Mouse (Mus musculus): ENCODE measurements around the gene Hrct1. TPM values are rescaled to one million over a fixed set of nuclear protein-coding genes. Genes with fewer than 3 reads are reported as not detected.

Gene Hrct1
- polyA plus RNA-seq, 1 experiment from 2014 or later: 0.29 TPM

- Histone ChIP-seq H3K4me3 (ENCODE audit: low read depth, low read length) (no peak overlapping the region), H3K4me1 (ENCODE audit: control insufficient read depth, insufficient read depth, low read length) (no peaks in the 10 kb centered on the region), H3K4me2 (ENCODE audit: low read depth, severe bottlenecking) (no peak overlapping the region), H3K9me3 (ENCODE audit: control insufficient read depth, low read length) (no peaks in the 10 kb centered on the region), H3K27ac (replicated peaks; ENCODE audit: low read depth, low read length) (no peak overlapping the region), H3K36me3 (ENCODE audit: control insufficient read depth, insufficient read depth, low read length) (no peaks in the 10 kb centered on the region), H3K27me3 (ENCODE audit: control insufficient read depth, insufficient read depth, low read length) (no peaks in the 10 kb centered on the region), H3K9ac (ENCODE audit: low read length) (no peak overlapping the region)
- no peak for ATAC-seq (ENCODE audit: insufficient number of reproducible peaks, low FRiP score, low TSS enrichment, low read depth)
- no peak for DNase-seq (ENCODE audit: low spot score)
- WGBS: 91% methylated on average over 2 of the region's 2 CpGs
These were observed 42.4 kb downstream of the Hrct1 start for GRCm38 (mm10) chr4:43769374-43769773.

GRCm38 (mm10) chr4:43770909-43771308 is 43.9 kb downstream of the Hrct1 start, which contains the start of gene Olfr159:
Gene Olfr159 (minus strand): TSS chr4:43771009.
- Histone ChIP-seq H3K9ac (ENCODE audit: low read length) (no peak within 1 kb of the TSS), H3K36me3 (ENCODE audit: control insufficient read depth, insufficient read depth, low read length) (no peaks in the 10 kb centered on the region), H3K27me3 (ENCODE audit: control insufficient read depth, insufficient read depth, low read length) (no peaks in the 10 kb centered on the region), H3K4me3 (ENCODE audit: low read depth, low read length) (no peak within 1 kb of the TSS), H3K4me1 (ENCODE audit: control insufficient read depth, insufficient read depth, low read length) (no peaks in the 10 kb centered on the region), H3K4me2 (ENCODE audit: low read depth, severe bottlenecking) (no peak within 1 kb of the TSS), H3K27ac (replicated peaks; ENCODE audit: low read depth, low read length) (no peak within 1 kb of the TSS), H3K9me3 (ENCODE audit: control insufficient read depth, low read length) (no peaks in the 10 kb centered on the region)
- 81% methylated on average over 6 of the region's 6 CpGs for WGBS
- no peak for DNase-seq (ENCODE audit: low spot score)
- ATAC-seq (ENCODE audit: insufficient number of reproducible peaks, low FRiP score, low TSS enrichment, low read depth): no peak

GRCm38 (mm10) chr4:43771626-43772025 is 44.6 kb downstream of the Hrct1 start:
- ATAC-seq (ENCODE audit: insufficient number of reproducible peaks, low FRiP score, low TSS enrichment, low read depth) (no peak), DNase-seq (ENCODE audit: low spot score) (no peak)
- Histone ChIP-seq H3K27me3 (ENCODE audit: control insufficient read depth, insufficient read depth, low read length) (no peaks in the 10 kb centered on the region), H3K4me3 (ENCODE audit: low read depth, low read length) (no peak overlapping the region), H3K4me2 (ENCODE audit: low read depth, severe bottlenecking) (no peak overlapping the region), H3K36me3 (ENCODE audit: control insufficient read depth, insufficient read depth, low read length) (no peaks in the 10 kb centered on the region), H3K4me1 (ENCODE audit: control insufficient read depth, insufficient read depth, low read length) (no peaks in the 10 kb centered on the region), H3K9ac (ENCODE audit: low read length) (no peak overlapping the region), H3K27ac (replicated peaks; ENCODE audit: low read depth, low read length) (no peak overlapping the region), H3K9me3 (ENCODE audit: control insufficient read depth, low read length) (no peaks in the 10 kb centered on the region)
- WGBS: 73% methylated on average over 6 of the region's 6 CpGs

- ATAC-seq (ENCODE audit: insufficient number of reproducible peaks, low FRiP score, low TSS enrichment, low read depth): no peak
- no peak overlapping the region for H3K4me2 ChIP-seq (ENCODE audit: low read depth, severe bottlenecking)
- H3K4me1 ChIP-seq (ENCODE audit: control insufficient read depth, insufficient read depth, low read length): no peaks in the 10 kb centered on the region
- no peaks in the 10 kb centered on the region for H3K36me3 ChIP-seq (ENCODE audit: control insufficient read depth, insufficient read depth, low read length)
- no peaks in the 10 kb centered on the region for H3K27me3 ChIP-seq (ENCODE audit: control insufficient read depth, insufficient read depth, low read length)
- no peak for DNase-seq (ENCODE audit: low spot score)
- H3K27ac ChIP-seq (replicated peaks; ENCODE audit: low read depth, low read length): no peak overlapping the region
- no peak overlapping the region for H3K9ac ChIP-seq (ENCODE audit: low read length)
- no peaks in the 10 kb centered on the region for H3K9me3 ChIP-seq (ENCODE audit: control insufficient read depth, low read length)
- WGBS: 58% methylated on average over 2 of the region's 2 CpGs
- H3K4me3 ChIP-seq (ENCODE audit: low read depth, low read length): no peak overlapping the region
These were observed 45.3 kb downstream of the Hrct1 start for GRCm38 (mm10) chr4:43772304-43772703.

Other genes starting within 250 kb of the Hrct1 start
- gene Sit1, start 243.5 kb upstream of the Hrct1 start, polyA plus RNA-seq (2014; fragmentation: Nextera tagmentation; extraction: Ambion mirVana): not detected in 2 replicates
- gene Ccdc107, start 234.3 kb upstream of the Hrct1 start, polyA plus RNA-seq (2014; fragmentation: Nextera tagmentation; extraction: Ambion mirVana): 58.3 and 58.9 TPM in 2 replicates
- gene Arhgef39, start 227.5 kb upstream of the Hrct1 start, polyA plus RNA-seq (2014; fragmentation: Nextera tagmentation; extraction: Ambion mirVana): 45.6 and 48.2 TPM in 2 replicates
- gene Car9, start 220.2 kb upstream of the Hrct1 start, polyA plus RNA-seq (2014; fragmentation: Nextera tagmentation; extraction: Ambion mirVana): 0.65 and 1.1 TPM in 2 replicates
- 104 and 110 TPM in 2 replicates for gene Tpm2, start 203.4 kb upstream of the Hrct1 start, polyA plus RNA-seq (2014; fragmentation: Nextera tagmentation; extraction: Ambion mirVana)
- gene Creb3, start 164.9 kb upstream of the Hrct1 start, polyA plus RNA-seq (2014; fragmentation: Nextera tagmentation; extraction: Ambion mirVana): 39.4 and 43.3 TPM in 2 replicates
- 39.1 and 39.5 TPM in 2 replicates for gene Tln1, start 164.5 kb upstream of the Hrct1 start, polyA plus RNA-seq (2014; fragmentation: Nextera tagmentation; extraction: Ambion mirVana)
- gene Rgp1, start 148.5 kb upstream of the Hrct1 start, polyA plus RNA-seq (2014; fragmentation: Nextera tagmentation; extraction: Ambion mirVana): 32.6 and 34.1 TPM in 2 replicates
- gene Gba2, start 148.3 kb upstream of the Hrct1 start, polyA plus RNA-seq (2014; fragmentation: Nextera tagmentation; extraction: Ambion mirVana): 20.7 and 20.8 TPM in 2 replicates
- gene Msmp, start 142.7 kb upstream of the Hrct1 start, polyA plus RNA-seq (2014; fragmentation: Nextera tagmentation; extraction: Ambion mirVana): 2.3 TPM in 1 of 2 replicates, not detected in the other
- gene Npr2, start 95.3 kb upstream of the Hrct1 start, polyA plus RNA-seq (2014; fragmentation: Nextera tagmentation; extraction: Ambion mirVana): 7.9 and 8.1 TPM in 2 replicates
- 0.89 and 1.1 TPM in 2 replicates for gene Spag8, start 73.6 kb upstream of the Hrct1 start, polyA plus RNA-seq (2014; fragmentation: Nextera tagmentation; extraction: Ambion mirVana)
- 71.4 and 73.9 TPM in 2 replicates for gene Hint2, start 70.7 kb upstream of the Hrct1 start, polyA plus RNA-seq (2014; fragmentation: Nextera tagmentation; extraction: Ambion mirVana)
- 2.7 and 2.8 TPM in 2 replicates for gene Tmem8b, start 58.2 kb upstream of the Hrct1 start, polyA plus RNA-seq (2014; fragmentation: Nextera tagmentation; extraction: Ambion mirVana)
- 2.6 and 3.0 TPM in 2 replicates for gene Fam221b, start 58.0 kb upstream of the Hrct1 start, polyA plus RNA-seq (2014; fragmentation: Nextera tagmentation; extraction: Ambion mirVana)
- not detected in 2 replicates for gene Olfr70, start 26.4 kb upstream of the Hrct1 start, polyA plus RNA-seq (2014; fragmentation: Nextera tagmentation; extraction: Ambion mirVana)
- not detected in 2 replicates for gene Olfr71, start 16.9 kb upstream of the Hrct1 start, polyA plus RNA-seq (2014; fragmentation: Nextera tagmentation; extraction: Ambion mirVana)
- gene Spaar, start 2.8 kb downstream of the Hrct1 start, polyA plus RNA-seq (2014; fragmentation: Nextera tagmentation; extraction: Ambion mirVana): 0.20 and 0.27 TPM in 2 replicates
- not detected in 2 replicates for gene Olfr159, start 43.8 kb downstream of the Hrct1 start, polyA plus RNA-seq (2014; fragmentation: Nextera tagmentation; extraction: Ambion mirVana)
- gene Olfr156, start 96.7 kb downstream of the Hrct1 start, polyA plus RNA-seq (2014; fragmentation: Nextera tagmentation; extraction: Ambion mirVana): 0.16 and 0.34 TPM in 2 replicates
- not detected in 2 replicates for gene Olfr157, start 113.0 kb downstream of the Hrct1 start, polyA plus RNA-seq (2014; fragmentation: Nextera tagmentation; extraction: Ambion mirVana)
- not detected in 2 replicates for gene Olfr155, start 124.4 kb downstream of the Hrct1 start, polyA plus RNA-seq (2014; fragmentation: Nextera tagmentation; extraction: Ambion mirVana)
- gene Reck, start 148.3 kb downstream of the Hrct1 start, polyA plus RNA-seq (2014; fragmentation: Nextera tagmentation; extraction: Ambion mirVana): 25.7 and 26.1 TPM in 2 replicates
- 70.4 and 75.2 TPM in 2 replicates for gene Glipr2, start 230.2 kb downstream of the Hrct1 start, polyA plus RNA-seq (2014; fragmentation: Nextera tagmentation; extraction: Ambion mirVana)